Mouse (Mus musculus) embryonic stem cell, embryonic (primary cell): ENCODE data around the gene Stard13.

ENCODE experiments used
- CTCF ChIA-PET, 4 experiments: fragments of 300-600 bp in 2 of 4; fragments of 350-600 bp in 2 of 4; sonication (Branson Sonifier 250); formaldehyde crosslinking; loops; one replicate each; lab custom pipeline; 2022; ENCODE audit warnings: inconsistent platforms in 2 of 4; lab: Charles Lee
- POLR2A ChIA-PET, 4 experiments: fragments of 300-600 bp in 2 of 4; fragments of 350-600 bp in 2 of 4; sonication (Branson Sonifier 250); formaldehyde crosslinking; loops; one replicate each; lab custom pipeline; 2022; ENCODE audit warnings: antibody characterized with exemption in 4 of 4, inconsistent platforms in 1 of 4; lab: Charles Lee

Stard13 gene

DNA sequence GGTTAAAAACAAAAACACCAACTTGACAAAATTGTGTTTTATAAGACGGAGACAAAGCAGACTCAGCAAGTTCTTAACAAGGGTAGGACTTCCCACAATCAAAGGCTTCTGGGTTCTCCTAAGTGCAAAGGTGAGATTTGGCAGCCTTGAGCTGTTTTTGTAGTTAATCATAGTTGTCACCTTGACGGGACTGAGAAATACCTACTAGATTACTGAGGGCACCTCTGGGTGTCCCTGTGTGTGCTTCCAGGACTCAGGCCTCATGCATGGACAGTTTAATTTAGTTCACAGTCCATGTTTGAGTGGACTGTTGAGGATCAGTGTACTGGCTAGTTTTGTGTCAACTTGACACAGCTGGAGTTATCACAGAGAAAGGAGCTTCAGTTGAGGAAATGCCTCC lies 209.2 kb downstream of the Stard13 start:
- ChIA-PET CTCF (no interaction called here), POLR2A (no interaction called here)

DNA sequence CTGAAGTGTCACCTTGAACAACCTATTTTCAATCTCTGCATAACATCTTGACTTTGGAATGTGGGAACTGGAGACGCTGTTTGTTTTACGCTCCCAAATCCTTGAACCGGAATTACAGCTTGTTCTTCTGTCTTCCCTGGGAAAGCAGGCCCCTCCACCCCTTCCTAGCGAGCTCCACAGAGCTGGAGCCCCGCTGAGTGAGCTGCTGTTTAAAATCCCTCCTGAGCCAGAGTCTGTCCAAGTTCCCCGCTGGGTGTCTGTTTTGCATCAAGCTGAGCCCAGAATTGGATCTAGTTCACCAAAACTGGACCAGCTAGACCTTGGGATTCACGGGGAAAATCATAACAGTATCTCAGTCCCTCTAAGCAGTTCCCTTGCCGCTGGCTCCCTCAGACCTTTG lies 210.2 kb downstream of the Stard13 start:
- POLR2A ChIA-PET: interaction anchor here in 1 of 4 experiments (1.0 kb wide), 1 partner anchor 428 kb away, joined by 4 read pairs; no protein-coding TSS in a partner anchor
- CTCF ChIA-PET: interaction anchor here in 2 of 4 experiments (0.6 to 1.2 kb wide), 2 partner anchors 32 to 146 kb away, joined by 3 read pairs; no protein-coding TSS in a partner anchor

DNA sequence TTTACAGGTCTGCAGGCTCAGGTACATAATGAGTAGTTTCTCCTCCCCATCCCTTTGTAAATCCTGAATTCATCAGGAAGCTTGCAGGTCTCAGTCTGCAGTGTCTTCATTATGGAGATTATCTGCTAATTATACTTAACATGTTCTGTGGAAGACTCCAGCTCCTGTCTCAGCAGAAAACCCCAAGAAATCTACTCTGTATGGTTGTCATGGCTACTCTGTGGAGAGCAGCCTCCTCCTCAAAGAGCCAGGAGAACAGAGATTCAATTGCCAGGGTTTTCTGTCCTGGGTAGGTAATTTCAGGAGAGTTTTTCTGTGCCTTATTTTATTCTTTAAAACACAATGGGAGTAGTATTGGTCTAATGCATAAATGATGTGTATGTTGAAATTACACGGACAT lies 210.7 kb downstream of the Stard13 start:
- ChIA-PET POLR2A (interaction anchor here in 1 of 4 experiments (1.0 kb wide), 1 partner anchor 428 kb away, joined by 4 read pairs; no protein-coding TSS in a partner anchor), CTCF (interaction anchor here in 2 of 4 experiments (0.6 to 1.2 kb wide), 2 partner anchors 32 to 146 kb away, joined by 3 read pairs; no protein-coding TSS in a partner anchor)

- ChIA-PET CTCF (interaction anchor here in 1 of 4 experiments (0.6 kb wide), 1 partner anchor 87 kb away, joined by 4 read pairs; no protein-coding TSS in a partner anchor), POLR2A (interaction anchor here in 1 of 4 experiments (0.6 kb wide), 1 partner anchor 84 kb away, joined by 3 read pairs; no protein-coding TSS in a partner anchor)
Measured at GRCm38 (mm10) chr5:151022026-151022425, 211.6 kb downstream of the Stard13 start.

DNA sequence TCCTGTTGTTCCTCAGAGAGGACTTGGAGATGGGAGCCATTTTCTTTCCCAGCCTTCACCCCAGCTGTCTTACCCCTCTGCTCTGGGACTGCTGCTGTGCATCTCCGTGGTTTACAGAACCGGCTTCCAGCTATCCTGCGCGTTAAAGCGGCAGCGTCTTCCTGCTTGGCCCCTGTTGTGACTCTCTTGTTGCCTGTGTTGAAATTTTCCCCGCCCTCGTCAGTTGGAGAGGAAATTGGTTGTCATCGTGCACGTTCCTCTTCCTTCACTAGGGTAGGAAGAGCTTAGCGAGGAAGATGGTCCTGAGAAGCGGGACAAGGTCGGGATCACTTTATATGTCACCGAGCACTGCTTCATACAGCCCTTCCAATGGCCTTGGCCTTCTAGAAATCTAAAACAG lies 212.8 kb downstream of the Stard13 start:
- ChIA-PET POLR2A (interaction anchor here in 1 of 4 experiments (0.8 kb wide), 1 partner anchor 348 kb away, joined by 4 read pairs; no protein-coding TSS in a partner anchor), CTCF (interaction anchor here in 1 of 4 experiments (0.8 kb wide), 1 partner anchor 666 kb away, joined by 3 read pairs; no protein-coding TSS in a partner anchor)

GRCm38 (mm10) chr5:151020031-151020820 lies 213.4 kb downstream of the Stard13 start:
- POLR2A ChIA-PET: interaction anchor here in 2 of 4 experiments (0.7 to 1.2 kb wide), 3 partner anchors 12 to 355 kb away, joined by 3 to 6 read pairs (median 4); partner anchors contain the start of gene N4bp2l2 (in 1 of the 2)
- CTCF ChIA-PET: interaction anchor here in 2 of 4 experiments (0.5 to 1.2 kb wide), 4 partner anchors 292 to 1566 kb away, joined by 3 to 5 read pairs (median 3); partner anchors contain the start of gene Pds5b (in 1 of the 2)

GRCm38 (mm10) chr5:151018959-151019358 lies 214.7 kb downstream of the Stard13 start:
- POLR2A ChIA-PET: interaction anchor here in 3 of 4 experiments (0.6 to 1.2 kb wide), 8 partner anchors 11 to 353 kb away, joined by 3 to 7 read pairs (median 3); partner anchors contain the start of gene N4bp2l2 (in 1 of the 3)

GRCm38 (mm10) chr5:151018450-151018849 lies 215.2 kb downstream of the Stard13 start:
- POLR2A ChIA-PET: interaction anchor here in 2 of 4 experiments (0.6 to 1.2 kb wide), 5 partner anchors 14 to 344 kb away, joined by 3 to 5 read pairs (median 3); no protein-coding TSS in a partner anchor
- CTCF ChIA-PET: interaction anchor here in 1 of 4 experiments (0.6 to 1.4 kb wide), 2 partner anchors 353 to 451 kb away, joined by 4 read pairs; no protein-coding TSS in a partner anchor

More at GRCm38 (mm10) chr5:151018959-151019358, 214.7 kb downstream of the Stard13 start:
- CTCF ChIA-PET: interaction anchor here in 3 of 4 experiments (0.6 to 1.4 kb wide), 6 partner anchors 37 to 797 kb away, joined by 3 to 16 read pairs (median 4); partner anchors contain the start of gene Pds5b (in 1 of the 3)

GRCm38 (mm10) chr5:151004216-151004755 lies 229.3 kb downstream of the Stard13 start:
- CTCF ChIA-PET: no interaction called here

GRCm38 (mm10) chr5:151002051-151002450 lies 231.6 kb downstream of the Stard13 start:
- CTCF ChIA-PET: no interaction called here
- POLR2A ChIA-PET: interaction anchor here in 1 of 4 experiments (0.6 kb wide), 1 partner anchor 442 kb away, joined by 3 read pairs; no protein-coding TSS in a partner anchor

More at GRCm38 (mm10) chr5:151004216-151004755, 229.3 kb downstream of the Stard13 start:
- POLR2A ChIA-PET: no interaction called here

GRCm38 (mm10) chr5:151001111-151001510 lies 232.5 kb downstream of the Stard13 start:
- ChIA-PET CTCF (no interaction called here), POLR2A (no interaction called here)

DNA sequence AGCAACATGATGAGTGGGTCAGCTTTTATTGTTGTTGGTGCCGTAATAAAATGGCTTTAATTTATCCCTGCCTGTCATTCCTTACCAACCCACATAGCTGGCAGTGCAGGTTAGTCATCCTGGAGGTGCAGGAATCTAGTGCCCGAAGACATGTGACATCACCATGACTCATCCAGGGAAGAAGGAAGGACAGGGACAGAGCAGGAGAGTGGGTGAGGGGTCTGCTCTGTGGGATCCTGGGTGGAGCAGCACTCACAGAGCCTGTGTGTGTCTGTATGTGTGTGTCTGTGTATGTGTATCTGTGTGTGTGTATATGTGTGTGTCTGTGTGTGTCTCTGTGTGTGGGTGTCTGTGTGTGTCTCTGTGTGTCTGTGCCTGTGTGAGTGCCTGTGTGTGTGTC lies 237.1 kb downstream of the Stard13 start:
- ChIA-PET POLR2A (interaction anchor here in 1 of 4 experiments (0.7 kb wide), 1 partner anchor 74 kb away, joined by 4 read pairs; no protein-coding TSS in a partner anchor), CTCF (interaction anchor here in 2 of 4 experiments (0.5 to 1.3 kb wide), 4 partner anchors 9 to 1572 kb away, joined by 3 to 8 read pairs (median 4); no protein-coding TSS in a partner anchor)

DNA sequence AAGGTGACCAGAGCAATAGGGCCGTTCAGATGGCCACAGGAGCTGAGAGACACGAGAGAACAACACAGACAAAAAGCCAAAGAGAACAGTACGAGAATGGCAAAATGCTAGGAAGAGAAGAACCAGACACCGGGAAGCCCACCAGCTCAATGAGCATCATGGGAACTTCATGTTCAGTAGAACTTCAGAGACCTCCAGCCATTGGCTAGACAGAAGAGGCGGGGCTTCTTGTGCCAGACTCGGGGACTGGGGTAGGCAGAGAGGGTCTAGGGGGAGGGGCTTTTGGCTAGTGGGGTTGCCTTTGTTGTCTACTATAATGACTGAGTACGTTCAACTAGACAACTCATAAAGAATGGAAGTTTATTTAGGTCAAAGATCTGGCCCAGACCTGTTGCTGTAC lies 239.5 kb downstream of the Stard13 start:
- ChIA-PET POLR2A (interaction anchor here in 1 of 4 experiments (0.5 kb wide), 1 partner anchor 48 kb away, joined by 5 read pairs; no protein-coding TSS in a partner anchor), CTCF (no interaction called here)
